Mouse (Mus musculus): ENCODE measurements at regions not wholly inside any gene's neighbourhood (a gene's known extent, or its start where the extent isn't known, plus 50 kb on each side); places are given as distances from the start of the nearest gene placed in this dataset.

- H3K36me3 ChIP-seq (replicated peaks in 1 of 2; ENCODE audit: control insufficient read depth in 1 of 2, insufficient read depth in 1 of 2, low read length in 1 of 2): no peaks in the 10 kb centered on the region
- H3K4me3 ChIP-seq (replicated peaks in 1 of 3; ENCODE audit: low read depth in 2 of 3, low read length in 2 of 3, poor library complexity in 1 of 3): no peak overlapping the region
- H3K4me1 ChIP-seq (ENCODE audit: control insufficient read depth in 1 of 2, insufficient read depth in 2 of 2): peaks cover 0 to 7% of the 10 kb centered on the region in 2 experiments; a peak in 2 of 4 replicates
- no peaks in the 10 kb centered on the region for H3K9me3 ChIP-seq (replicated peaks; ENCODE audit: low read length)
- no peak for TF ChIP-seq TCF12 (IDR thresholded peaks at IDR 0.05; ENCODE audit: low read depth, low read length)
- no peak for TF ChIP-seq E2F4 (IDR thresholded peaks at IDR 0.05; ENCODE audit: insufficient replicate concordance, low read depth, low read length)
- TF ChIP-seq MEF2A (IDR thresholded peaks at IDR 0.05; ENCODE audit: borderline replicate concordance, low read depth, low read length): no peak
- H3K27me3 ChIP-seq (replicated peaks): no peaks in the 10 kb centered on the region
- no peak overlapping the region for H3K27ac ChIP-seq (ENCODE audit: insufficient read depth, low read depth)
- H3K9ac ChIP-seq (ENCODE audit: insufficient read depth, low read depth): no peak overlapping the region
- no peak overlapping the region for H3K4me2 ChIP-seq (ENCODE audit: insufficient read depth, low read depth, poor library complexity, severe bottlenecking)
- in situ Hi-C loops (cut with MboI; ENCODE audit: low pct_ligation_motif_present, low pct_unique_long_range_greater_than_20kb, low sequenced_read_pairs) (loop anchor here (25.0 kb wide), 1 partner anchor 131 kb away; no protein-coding TSS in a partner anchor), dilution Hi-C loops (cut with MboI; ENCODE audit: extremely low pct_ligation_motif_present, extremely low pct_unique_long_range_greater_than_20kb, low sequenced_read_pairs) (no loop called here)
- H3K79me2 ChIP-seq (replicated peaks; ENCODE audit: control insufficient read depth, extremely low read depth, insufficient read depth, poor library complexity, severe bottlenecking): no peaks in the 10 kb centered on the region
- no peak for DNase-seq (ENCODE audit: extremely low read depth)
Observed at GRCm38 (mm10) chr2:75456272-75456671, 202.8 kb upstream of the Hnrnpa3 start.

- in situ Hi-C loops (cut with MboI; ENCODE audit: low pct_ligation_motif_present, low pct_unique_long_range_greater_than_20kb, low sequenced_read_pairs): loop anchor here (25.0 kb wide), 1 partner anchor 130 kb away; no protein-coding TSS in a partner anchor
- DNase-seq (ENCODE audit: extremely low read depth): no peak
Observed at GRCm38 (mm10) chr2:75457423-75457822, 201.6 kb upstream of the Hnrnpa3 start.

GRCm38 (mm10) chr2:75458898-75459297 is 200.2 kb upstream of the Hnrnpa3 start:
- dilution Hi-C loops (cut with MboI; ENCODE audit: extremely low pct_ligation_motif_present, extremely low pct_unique_long_range_greater_than_20kb, low sequenced_read_pairs) (no loop called here), in situ Hi-C loops (cut with MboI; ENCODE audit: low pct_ligation_motif_present, low pct_unique_long_range_greater_than_20kb, low sequenced_read_pairs) (loop anchor here (25.0 kb wide), 1 partner anchor 128 kb away; no protein-coding TSS in a partner anchor)
- H3K4me3 ChIP-seq (replicated peaks in 1 of 3; ENCODE audit: low read depth in 2 of 3, low read length in 2 of 3, poor library complexity in 1 of 3): no peak overlapping the region
- no peak overlapping the region for H3K27ac ChIP-seq (ENCODE audit: insufficient read depth, low read depth)
- no peaks in the 10 kb centered on the region for H3K36me3 ChIP-seq (replicated peaks in 1 of 2; ENCODE audit: control insufficient read depth in 1 of 2, insufficient read depth in 1 of 2, low read length in 1 of 2)
- H3K27me3 ChIP-seq (replicated peaks): no peaks in the 10 kb centered on the region
- no peak overlapping the region for H3K4me2 ChIP-seq (ENCODE audit: insufficient read depth, low read depth, poor library complexity, severe bottlenecking)
- H3K4me1 ChIP-seq (ENCODE audit: control insufficient read depth in 1 of 2, insufficient read depth in 2 of 2): peaks cover 4 to 26% of the 10 kb centered on the region in 2 experiments
- no peak overlapping the region for H3K9ac ChIP-seq (ENCODE audit: insufficient read depth, low read depth)
- H3K9me3 ChIP-seq (replicated peaks; ENCODE audit: low read length): no peaks in the 10 kb centered on the region
- no peaks in the 10 kb centered on the region for H3K79me2 ChIP-seq (replicated peaks; ENCODE audit: control insufficient read depth, extremely low read depth, insufficient read depth, poor library complexity, severe bottlenecking)
- TF ChIP-seq POLR2A (IDR thresholded peaks at IDR 0.05; ENCODE audit: low read depth, low read length) (no peak), KAT2A (IDR thresholded peaks at IDR 0.05; ENCODE audit: insufficient replicate concordance, low read length) (no peak), ZC3H11A (IDR thresholded peaks at IDR 0.05; ENCODE audit: low read depth, low read length) (no peak), CTCF (conservative IDR thresholded peaks at IDR 0.05 in 1 of 2, IDR thresholded peaks at IDR 0.05 in 1 of 2; ENCODE audit: low read depth in 2 of 2, low read length in 2 of 2) (peak in 1 of 2 experiments; percentile 56; a peak in 2 of 4 replicates), SMC3 (IDR thresholded peaks at IDR 0.05; ENCODE audit: low read depth, low read length) (peak; percentile 64), UBTF (IDR thresholded peaks at IDR 0.05; ENCODE audit: low read depth, low read length) (no peak), CHD1 (IDR thresholded peaks at IDR 0.05; ENCODE audit: low read depth, low read length) (no peak), EP300 (IDR thresholded peaks at IDR 0.05; ENCODE audit: low read length) (no peak), ETS1 (conservative IDR thresholded peaks at IDR 0.05; ENCODE audit: low read depth, low read length) (no peak), JUN (IDR thresholded peaks at IDR 0.05; ENCODE audit: insufficient read depth, low read depth, low read length) (no peak), ZNF384 (IDR thresholded peaks at IDR 0.05; ENCODE audit: low read depth, low read length) (no peak), RAD21 (IDR thresholded peaks at IDR 0.05; ENCODE audit: low read depth, low read length) (peak; percentile 16), GABPA (IDR thresholded peaks at IDR 0.05; ENCODE audit: insufficient replicate concordance, low read depth, low read length) (no peak), MEF2A (IDR thresholded peaks at IDR 0.05; ENCODE audit: borderline replicate concordance, low read depth, low read length) (no peak)
- DNase-seq (ENCODE audit: extremely low read depth): no peak

More at GRCm38 (mm10) chr2:75457423-75457822, 201.6 kb upstream of the Hnrnpa3 start:
- TF ChIP-seq NRF1 (IDR thresholded peaks at IDR 0.05; ENCODE audit: low read depth, low read length): no peak
- no peak for TF ChIP-seq TCF12 (IDR thresholded peaks at IDR 0.05; ENCODE audit: low read depth, low read length)
- no peak for TF ChIP-seq ZKSCAN1 (IDR thresholded peaks at IDR 0.05; ENCODE audit: borderline replicate concordance, low read depth, low read length)
- TF ChIP-seq RCOR1 (conservative IDR thresholded peaks at IDR 0.05; ENCODE audit: low read depth, low read length): no peak
- no peaks in the 10 kb centered on the region for H3K27me3 ChIP-seq (replicated peaks)
- dilution Hi-C loops (cut with MboI; ENCODE audit: extremely low pct_ligation_motif_present, extremely low pct_unique_long_range_greater_than_20kb, low sequenced_read_pairs): no loop called here
- no peak overlapping the region for H3K27ac ChIP-seq (ENCODE audit: insufficient read depth, low read depth)
- no peaks in the 10 kb centered on the region for H3K9me3 ChIP-seq (replicated peaks; ENCODE audit: low read length)
- H3K79me2 ChIP-seq (replicated peaks; ENCODE audit: control insufficient read depth, extremely low read depth, insufficient read depth, poor library complexity, severe bottlenecking): no peaks in the 10 kb centered on the region
- H3K9ac ChIP-seq (ENCODE audit: insufficient read depth, low read depth): no peak overlapping the region
- no peaks in the 10 kb centered on the region for H3K36me3 ChIP-seq (replicated peaks in 1 of 2; ENCODE audit: control insufficient read depth in 1 of 2, insufficient read depth in 1 of 2, low read length in 1 of 2)
- no peak overlapping the region for H3K4me3 ChIP-seq (replicated peaks in 1 of 3; ENCODE audit: low read depth in 2 of 3, low read length in 2 of 3, poor library complexity in 1 of 3)
- no peak overlapping the region for H3K4me2 ChIP-seq (ENCODE audit: insufficient read depth, low read depth, poor library complexity, severe bottlenecking)
- peaks cover 0 to 12% of the 10 kb centered on the region in 2 experiments; a peak in 2 of 4 replicates for H3K4me1 ChIP-seq (ENCODE audit: control insufficient read depth in 1 of 2, insufficient read depth in 2 of 2)
